Mouse (Mus musculus): Measurements from ENCODE around the gene Spdya. TPM values are rescaled to one million over a fixed set of nuclear protein-coding genes. Genes with fewer than 3 reads are reported as not detected.
A peak's percentile ranks its signal among the peaks of the same experiment; 100 is the strongest.
"Not testable (repeated sequence)": the region's sequence is repeated elsewhere in the genome, so short reads cannot be mapped to it uniquely, and the experiment has no call there.

Spdya gene
- polyA plus RNA-seq (2015; fragmentation: Nextera tagmentation; extraction: Ambion mirVana): 1.1 and 1.3 TPM in 2 replicates

- H3K27me3 ChIP-seq (replicated peaks): peaks cover 10% of the 10 kb centered on the region
- H3K4me1 ChIP-seq: peaks cover 12% of the 10 kb centered on the region
- peak within 1 kb of the TSS; percentile 85 for H3K27ac ChIP-seq (replicated peaks)
- peak within 1 kb of the TSS; percentile 83 for H3K9ac ChIP-seq (replicated peaks)
- H3K36me3 ChIP-seq: no peaks in the 10 kb centered on the region
- under 1% methylated on average over 58 of the region's 78 CpGs for WGBS
- H3K4me2 ChIP-seq: peak within 1 kb of the TSS; percentile 97
- H3K9me3 ChIP-seq (replicated peaks): no peaks in the 10 kb centered on the region
- ATAC-seq (ENCODE audit: low FRiP score): peak; percentile 97
- peak within 1 kb of the TSS; percentile 79 for H3K4me3 ChIP-seq (replicated peaks)
These were observed at the start of gene Spdya for GRCm38 (mm10) chr17:71551757-71552451. Gene Spdya (plus strand): TSS chr17:71552061.

- Histone ChIP-seq H3K36me3 (no peaks in the 10 kb centered on the region), H3K27ac (replicated peaks) (no peak overlapping the region), H3K9ac (replicated peaks) (no peak overlapping the region), H3K4me1 (no peaks in the 10 kb centered on the region), H3K4me3 (replicated peaks) (no peak overlapping the region), H3K9me3 (replicated peaks) (no peaks in the 10 kb centered on the region), H3K27me3 (replicated peaks) (no peaks in the 10 kb centered on the region), H3K4me2 (no peak overlapping the region)
- WGBS: 92% methylated on average over 8 of the region's 8 CpGs
- ATAC-seq (ENCODE audit: low FRiP score): no peak
These were observed 45.0 kb upstream of the Spdya start for GRCm38 (mm10) chr17:71506832-71507231.

DNA sequence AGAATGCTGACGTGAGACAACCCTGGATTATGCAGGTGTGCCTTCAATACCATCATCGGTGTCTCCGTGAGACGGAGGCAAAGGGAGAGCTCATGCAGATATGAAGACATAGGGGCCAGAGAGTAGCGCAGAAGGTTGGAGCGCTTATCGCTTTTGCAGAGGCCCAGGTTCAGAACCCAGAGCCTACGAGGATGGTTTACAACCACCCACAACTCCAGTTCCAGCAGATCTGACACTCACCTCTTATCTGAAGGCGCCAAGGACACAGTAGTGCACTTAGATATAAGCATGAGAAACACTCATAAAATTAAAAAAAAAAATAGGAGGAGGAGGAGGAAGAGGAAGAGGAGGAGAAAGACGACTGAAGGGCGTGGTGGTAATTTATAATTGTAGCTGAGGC lies 41.6 kb upstream of the Spdya start:
- Histone ChIP-seq H3K27ac (replicated peaks) (no peak overlapping the region), H3K27me3 (replicated peaks) (no peaks in the 10 kb centered on the region), H3K4me1 (no peaks in the 10 kb centered on the region), H3K9me3 (replicated peaks) (no peaks in the 10 kb centered on the region), H3K4me3 (replicated peaks) (no peak overlapping the region), H3K4me2 (no peak overlapping the region), H3K36me3 (no peaks in the 10 kb centered on the region), H3K9ac (replicated peaks) (no peak overlapping the region)
- no peak for ATAC-seq (ENCODE audit: low FRiP score)
- 97% methylated on average over 11 of the region's 11 CpGs for WGBS

DNA sequence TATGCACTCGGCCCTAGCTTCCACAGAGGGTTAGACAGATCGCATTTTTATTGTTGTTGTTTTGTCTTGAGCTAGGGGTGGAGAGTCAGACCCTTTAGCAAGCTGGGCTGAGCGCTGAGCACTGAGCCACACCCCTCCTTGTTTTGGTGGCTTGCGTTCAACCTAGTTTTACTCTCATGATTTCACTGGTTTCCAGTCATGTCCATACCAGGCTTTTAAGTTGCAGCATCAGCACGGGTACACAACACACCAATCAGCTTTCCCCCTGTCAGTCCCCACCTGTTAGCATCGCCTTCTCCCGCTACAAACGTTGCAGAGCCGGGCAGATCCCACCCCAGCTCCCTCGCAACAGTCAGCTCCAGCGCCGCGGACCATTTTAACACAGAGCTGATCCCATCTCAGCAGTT lies 25.6 kb upstream of the Spdya start:
- peak overlapping the region; percentile 70 for H3K9ac ChIP-seq (replicated peaks)
- H3K9me3 ChIP-seq (replicated peaks): no peaks in the 10 kb centered on the region
- H3K36me3 ChIP-seq: no peaks in the 10 kb centered on the region
- H3K4me1 ChIP-seq: peaks cover 13% of the 10 kb centered on the region
- H3K27ac ChIP-seq (replicated peaks): peak overlapping the region; percentile 99
- H3K27me3 ChIP-seq (replicated peaks): no peaks in the 10 kb centered on the region
- peak; percentile 40 for ATAC-seq (ENCODE audit: low FRiP score)
- peak overlapping the region; percentile 59 for H3K4me3 ChIP-seq (replicated peaks)
- under 1% methylated on average over 13 of the region's 13 CpGs for WGBS
- H3K4me2 ChIP-seq: peak overlapping the region; percentile 90

GRCm38 (mm10) chr17:71526711-71527564 lies 24.9 kb upstream of the Spdya start, which contains the start of gene Ndc80:
Gene Ndc80 (minus strand): TSS chr17:71526857.
- Histone ChIP-seq H3K27me3 (replicated peaks) (no peaks in the 10 kb centered on the region), H3K4me1 (peaks cover 13% of the 10 kb centered on the region), H3K36me3 (no peaks in the 10 kb centered on the region), H3K9ac (replicated peaks) (peak within 1 kb of the TSS; percentile 70), H3K4me2 (peak within 1 kb of the TSS; percentile 90), H3K9me3 (replicated peaks) (no peaks in the 10 kb centered on the region), H3K4me3 (replicated peaks) (peak within 1 kb of the TSS; percentile 59), H3K27ac (replicated peaks) (peak within 1 kb of the TSS; percentile 99)
- WGBS: under 1% methylated on average over 66 of the region's 66 CpGs
- peak; percentile 98 for ATAC-seq (ENCODE audit: low FRiP score)

GRCm38 (mm10) chr17:71528042-71528441 lies 23.8 kb upstream of the Spdya start:
- Histone ChIP-seq H3K4me1 (peaks cover 13% of the 10 kb centered on the region), H3K9ac (replicated peaks) (no peak overlapping the region), H3K27me3 (replicated peaks) (no peaks in the 10 kb centered on the region), H3K27ac (replicated peaks) (no peak overlapping the region), H3K36me3 (no peaks in the 10 kb centered on the region), H3K4me3 (replicated peaks) (no peak overlapping the region), H3K4me2 (no peak overlapping the region), H3K9me3 (replicated peaks) (no peaks in the 10 kb centered on the region)
- no peak for ATAC-seq (ENCODE audit: low FRiP score)

DNA sequence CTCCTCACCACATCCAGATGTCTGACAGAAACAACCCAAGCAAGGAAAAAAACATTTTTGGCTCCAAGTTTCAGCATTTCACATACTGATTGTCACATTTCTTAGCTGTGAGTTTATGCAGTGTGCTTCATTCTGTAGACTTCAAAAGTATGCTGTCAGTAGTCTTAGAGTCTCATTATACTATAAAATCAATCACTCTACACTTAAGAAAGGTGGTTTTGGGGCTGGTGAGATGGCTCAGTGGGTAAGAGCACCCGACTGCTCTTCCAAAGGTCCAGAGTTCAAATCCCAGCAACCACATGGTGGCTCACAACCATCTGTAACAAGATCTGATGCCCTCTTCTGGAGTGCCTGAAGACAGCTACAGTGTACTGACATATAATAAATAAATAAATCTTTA lies 16.3 kb upstream of the Spdya start:
- H3K4me1 ChIP-seq; H3K27me3 ChIP-seq (replicated peaks); H3K27ac ChIP-seq (replicated peaks); ATAC-seq (ENCODE audit: low FRiP score); H3K4me2 ChIP-seq; H3K4me3 ChIP-seq (replicated peaks); H3K9ac ChIP-seq (replicated peaks); H3K9me3 ChIP-seq (replicated peaks); H3K36me3 ChIP-seq: not testable (repeated sequence)
- 59% methylated on average over 1 of the region's 1 CpGs for WGBS

DNA sequence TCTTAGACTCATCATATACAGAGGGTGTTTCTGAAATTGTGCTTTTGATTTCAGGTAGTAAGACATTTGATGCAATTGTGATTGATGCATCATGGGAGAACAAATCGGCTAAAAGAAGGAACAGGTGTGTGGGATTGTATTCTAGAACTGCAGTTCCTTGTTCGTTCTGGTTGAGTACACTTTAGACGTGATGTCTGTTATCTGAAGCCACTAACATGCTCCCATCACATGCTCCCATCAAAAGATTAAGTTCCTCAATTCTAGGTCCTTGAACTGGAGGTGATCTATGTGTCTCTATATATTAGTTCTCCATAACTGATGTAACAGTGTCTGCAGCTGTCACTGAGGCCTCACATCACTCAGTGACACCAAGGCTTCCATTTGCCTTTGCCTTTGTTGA lies 14.7 kb upstream of the Spdya start:
- Histone ChIP-seq H3K9me3 (replicated peaks) (no peaks in the 10 kb centered on the region), H3K4me1 (no peaks in the 10 kb centered on the region)
- WGBS: 86% methylated on average over 3 of the region's 3 CpGs

GRCm38 (mm10) chr17:71548586-71548985 lies 3.3 kb upstream of the Spdya start:
- no peak overlapping the region for H3K9ac ChIP-seq (replicated peaks)
- WGBS: no CpG with 5 or more reads among the region's 1 CpGs
- no peak for ATAC-seq (ENCODE audit: low FRiP score)
- H3K27me3 ChIP-seq (replicated peaks): peaks cover 5% of the 10 kb centered on the region
- H3K4me1 ChIP-seq: peaks cover 12% of the 10 kb centered on the region
- H3K36me3 ChIP-seq: no peaks in the 10 kb centered on the region
- no peak overlapping the region for H3K4me3 ChIP-seq (replicated peaks)
- no peak overlapping the region for H3K4me2 ChIP-seq
- no peaks in the 10 kb centered on the region for H3K9me3 ChIP-seq (replicated peaks)
- H3K27ac ChIP-seq (replicated peaks): no peak overlapping the region

More for the DNA sequence above, 14.7 kb upstream of the Spdya start:
- no peak overlapping the region for H3K27ac ChIP-seq (replicated peaks)
- H3K4me2 ChIP-seq: no peak overlapping the region
- no peak overlapping the region for H3K9ac ChIP-seq (replicated peaks)
- no peak overlapping the region for H3K4me3 ChIP-seq (replicated peaks)
- no peak for ATAC-seq (ENCODE audit: low FRiP score)
- H3K27me3 ChIP-seq (replicated peaks): no peaks in the 10 kb centered on the region
- no peaks in the 10 kb centered on the region for H3K36me3 ChIP-seq

- peak; percentile 23 for ATAC-seq (ENCODE audit: low FRiP score)
- peak overlapping the region; percentile 83 for H3K9ac ChIP-seq (replicated peaks)
- no peaks in the 10 kb centered on the region for H3K9me3 ChIP-seq (replicated peaks)
- WGBS: 3% methylated on average over 6 of the region's 6 CpGs
- H3K4me3 ChIP-seq (replicated peaks): peak overlapping the region; percentile 79
- H3K36me3 ChIP-seq: no peaks in the 10 kb centered on the region
- H3K27ac ChIP-seq (replicated peaks): peak overlapping the region; percentile 46; the same call in 1 of the 2 replicates
- peaks cover 10% of the 10 kb centered on the region for H3K27me3 ChIP-seq (replicated peaks)
- peaks cover 12% of the 10 kb centered on the region for H3K4me1 ChIP-seq
- H3K4me2 ChIP-seq: peak overlapping the region; percentile 97
These were observed 511 bp upstream of the Spdya start for GRCm38 (mm10) chr17:71551350-71551749.

GRCm38 (mm10) chr17:71552901-71553300 lies 1.0 kb downstream of the Spdya start:
- no peaks in the 10 kb centered on the region for H3K36me3 ChIP-seq
- H3K27ac ChIP-seq (replicated peaks): no peak overlapping the region
- WGBS: 13% methylated on average over 11 of the region's 11 CpGs
- H3K27me3 ChIP-seq (replicated peaks): peaks cover 10% of the 10 kb centered on the region
- H3K9ac ChIP-seq (replicated peaks): no peak overlapping the region
- peak overlapping the region; percentile 97 for H3K4me2 ChIP-seq
- H3K9me3 ChIP-seq (replicated peaks): no peaks in the 10 kb centered on the region
- peak overlapping the region; percentile 79 for H3K4me3 ChIP-seq (replicated peaks)
- ATAC-seq (ENCODE audit: low FRiP score): no peak
- H3K4me1 ChIP-seq: peaks cover 12% of the 10 kb centered on the region

DNA sequence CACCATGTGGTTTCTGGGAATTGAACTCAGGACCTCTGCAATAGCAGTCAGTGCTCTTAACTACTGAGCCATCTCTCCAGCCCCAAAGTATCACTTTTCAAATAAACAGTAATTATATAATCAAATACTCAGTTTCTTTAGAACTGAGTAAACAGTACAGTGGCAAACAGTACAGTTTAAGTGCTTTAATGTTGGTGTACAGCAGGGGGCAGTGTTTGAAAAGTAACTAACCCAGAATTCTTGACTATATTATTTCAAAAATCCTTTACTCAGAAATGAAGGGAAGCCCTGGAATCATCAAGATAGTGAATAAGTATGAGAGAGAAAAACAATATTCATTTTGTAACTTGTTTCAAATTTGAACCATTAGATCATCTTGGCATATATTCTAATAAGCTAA lies 9.8 kb downstream of the Spdya start:
- H3K4me3 ChIP-seq (replicated peaks): no peak overlapping the region
- ATAC-seq (ENCODE audit: low FRiP score): no peak
- H3K27me3 ChIP-seq (replicated peaks): no peaks in the 10 kb centered on the region
- no peaks in the 10 kb centered on the region for H3K4me1 ChIP-seq
- no peak overlapping the region for H3K4me2 ChIP-seq
- H3K9me3 ChIP-seq (replicated peaks): no peaks in the 10 kb centered on the region
- no peak overlapping the region for H3K9ac ChIP-seq (replicated peaks)
- no peaks in the 10 kb centered on the region for H3K36me3 ChIP-seq
- H3K27ac ChIP-seq (replicated peaks): no peak overlapping the region

Data from neural tube, embryonic 15.5 days (tissue).